Mouse (Mus musculus): ENCODE results near the gene Mdm4. TPM values are rescaled to one million over a fixed set of nuclear protein-coding genes. Genes with fewer than 3 reads are reported as not detected.
"Not testable (repeated sequence)": the region's sequence is repeated elsewhere in the genome, so short reads cannot be mapped to it uniquely, and the experiment has no call there.

Mdm4 gene
- total and polyA plus RNA-seq, 2 experiments from 2014 or later = 13.4 to 42.2 TPM

GRCm38 (mm10) chr1:133032981-133033315 is 2.6 kb upstream of the Mdm4 start:
- WGBS = 26% methylated on average over 5 of the region's 5 CpGs
- TF ChIP-seq EP300 (IDR thresholded peaks at IDR 0.05; ENCODE audit: low read depth) (no peak), CTCF (IDR thresholded peaks at IDR 0.05; ENCODE audit: low read depth) (no peak)
- peak overlapping the region; percentile 51 for H3K4me2 ChIP-seq (ENCODE audit: low read depth, low read length)
- H3K27ac ChIP-seq (ENCODE audit: low read depth) = peak overlapping the region; percentile 52
- no peak for ATAC-seq (ENCODE audit: insufficient read depth, low read depth)
- no peak for DNase-seq (ENCODE audit: low spot score)
- H3K4me1 ChIP-seq (ENCODE audit: control insufficient read depth, insufficient read depth) = no peaks in the 10 kb centered on the region
- H3K36me3 ChIP-seq (replicated peaks; ENCODE audit: control insufficient read depth, insufficient read depth, low read length) = no peaks in the 10 kb centered on the region
- no peak overlapping the region for H3K9ac ChIP-seq (replicated peaks; ENCODE audit: low read depth, low read length)
- H3K4me3 ChIP-seq (ENCODE audit: low read depth, low read length) = peak overlapping the region; percentile 54
- no peaks in the 10 kb centered on the region for H3K27me3 ChIP-seq (ENCODE audit: control insufficient read depth, insufficient read depth, low read length)
- H3K9me3 ChIP-seq (replicated peaks; ENCODE audit: control insufficient read depth, low read length) = no peaks in the 10 kb centered on the region

DNA sequence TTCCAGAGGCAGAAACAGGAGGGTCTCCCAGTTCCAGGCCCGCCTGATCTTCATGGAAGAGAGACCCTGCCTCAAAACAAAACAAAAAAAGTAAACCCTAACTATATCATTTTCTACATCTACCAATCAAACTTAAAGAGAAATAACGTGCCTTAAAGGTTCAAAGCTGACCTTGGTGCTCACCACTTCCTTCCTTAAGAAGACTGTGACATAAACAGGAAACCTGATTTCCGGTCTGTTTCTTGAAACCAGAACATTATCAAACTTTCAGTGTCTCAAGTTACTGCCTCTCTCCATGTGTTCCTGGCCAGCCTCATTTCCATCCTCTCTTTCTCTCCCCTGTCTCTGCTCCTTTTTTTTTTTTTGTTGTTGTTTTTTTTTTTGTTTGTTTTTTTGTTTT is 617 bp downstream of the Mdm4 start:
- H3K4me3 ChIP-seq (ENCODE audit: low read depth, low read length) = no peak overlapping the region
- H3K27me3 ChIP-seq (ENCODE audit: control insufficient read depth, insufficient read depth, low read length) = no peaks in the 10 kb centered on the region
- no peak overlapping the region for H3K4me2 ChIP-seq (ENCODE audit: low read depth, low read length)
- no peaks in the 10 kb centered on the region for H3K36me3 ChIP-seq (replicated peaks; ENCODE audit: control insufficient read depth, insufficient read depth, low read length)
- no peaks in the 10 kb centered on the region for H3K4me1 ChIP-seq (ENCODE audit: control insufficient read depth, insufficient read depth)
- no peak for DNase-seq (ENCODE audit: low spot score)
- no peaks in the 10 kb centered on the region for H3K9me3 ChIP-seq (replicated peaks; ENCODE audit: control insufficient read depth, low read length)
- no peak for TF ChIP-seq CTCF (IDR thresholded peaks at IDR 0.05; ENCODE audit: low read depth)
- no peak for TF ChIP-seq EP300 (IDR thresholded peaks at IDR 0.05; ENCODE audit: low read depth)
- no peak for ATAC-seq (ENCODE audit: insufficient read depth, low read depth)
- 64% methylated on average over 3 of the region's 3 CpGs for WGBS
- no peak overlapping the region for H3K9ac ChIP-seq (replicated peaks; ENCODE audit: low read depth, low read length)
- H3K27ac ChIP-seq (ENCODE audit: low read depth) = no peak overlapping the region

DNA sequence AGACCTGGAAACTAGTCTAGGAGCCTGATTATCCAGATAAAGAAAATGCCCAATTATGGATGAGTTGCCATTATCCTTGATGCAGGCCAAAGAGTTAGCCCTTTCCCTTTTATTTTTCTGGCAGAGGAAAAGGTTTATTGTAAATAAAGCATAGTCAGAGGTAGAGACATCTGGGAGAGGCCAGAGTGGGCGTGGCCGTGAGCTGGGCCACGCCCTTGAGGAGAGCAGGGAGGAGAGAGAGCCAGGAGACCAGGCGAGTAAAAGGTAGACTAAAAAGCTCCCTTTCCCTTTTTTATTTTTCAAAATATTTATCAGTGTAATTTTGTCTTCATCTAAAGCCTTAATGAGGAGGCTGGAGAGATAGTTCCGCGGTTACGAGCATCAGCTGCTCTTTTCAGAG is 2.4 kb downstream of the Mdm4 start:
- no peak overlapping the region for H3K4me3 ChIP-seq (ENCODE audit: low read depth, low read length)
- H3K36me3 ChIP-seq (replicated peaks; ENCODE audit: control insufficient read depth, insufficient read depth, low read length) = no peaks in the 10 kb centered on the region
- no peaks in the 10 kb centered on the region for H3K27me3 ChIP-seq (ENCODE audit: control insufficient read depth, insufficient read depth, low read length)
- TF ChIP-seq EP300 (IDR thresholded peaks at IDR 0.05; ENCODE audit: low read depth) = no peak
- no peak for TF ChIP-seq CTCF (IDR thresholded peaks at IDR 0.05; ENCODE audit: low read depth)
- WGBS = 47% methylated on average over 7 of the region's 7 CpGs
- no peak overlapping the region for H3K9ac ChIP-seq (replicated peaks; ENCODE audit: low read depth, low read length)
- no peak overlapping the region for H3K27ac ChIP-seq (ENCODE audit: low read depth)
- H3K4me2 ChIP-seq (ENCODE audit: low read depth, low read length) = no peak overlapping the region
- peaks cover 7% of the 10 kb centered on the region; the same call in 1 of the 2 replicates for H3K4me1 ChIP-seq (ENCODE audit: control insufficient read depth, insufficient read depth)
- H3K9me3 ChIP-seq (replicated peaks; ENCODE audit: control insufficient read depth, low read length) = no peaks in the 10 kb centered on the region
- ATAC-seq (ENCODE audit: insufficient read depth, low read depth) (no peak), DNase-seq (ENCODE audit: low spot score) (no peak)

DNA sequence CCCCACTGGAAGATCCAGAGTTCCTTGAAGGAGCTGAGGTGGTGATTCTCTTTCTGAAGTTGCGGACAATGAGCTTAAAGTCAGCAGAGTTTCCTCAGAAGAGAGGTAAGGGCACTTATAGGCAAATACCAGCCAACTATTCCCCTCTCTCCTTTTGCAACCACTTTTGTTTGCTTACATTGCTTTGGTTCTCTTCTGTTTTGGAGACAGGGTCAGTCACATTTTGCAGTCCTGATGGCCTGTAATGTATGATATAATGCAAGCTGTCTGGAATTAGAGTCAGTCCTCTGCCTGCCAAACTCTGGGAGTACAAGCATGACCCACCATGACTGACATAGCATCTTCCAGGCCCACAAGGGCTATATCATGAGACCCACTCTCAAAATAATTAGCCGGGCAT is 3.2 kb downstream of the Mdm4 start:
- Histone ChIP-seq H3K27ac (ENCODE audit: low read depth) (no peak overlapping the region), H3K9ac (replicated peaks; ENCODE audit: low read depth, low read length) (no peak overlapping the region), H3K4me1 (ENCODE audit: control insufficient read depth, insufficient read depth) (peaks cover 7% of the 10 kb centered on the region; the same call in 1 of the 2 replicates), H3K4me3 (ENCODE audit: low read depth, low read length) (no peak overlapping the region), H3K27me3 (ENCODE audit: control insufficient read depth, insufficient read depth, low read length) (no peaks in the 10 kb centered on the region), H3K36me3 (replicated peaks; ENCODE audit: control insufficient read depth, insufficient read depth, low read length) (no peaks in the 10 kb centered on the region), H3K9me3 (replicated peaks; ENCODE audit: control insufficient read depth, low read length) (no peaks in the 10 kb centered on the region), H3K4me2 (ENCODE audit: low read depth, low read length) (no peak overlapping the region)
- ATAC-seq (ENCODE audit: insufficient read depth, low read depth) (no peak), DNase-seq (ENCODE audit: low spot score) (no peak)
- WGBS = 87% methylated on average over 2 of the region's 2 CpGs
- TF ChIP-seq CTCF (IDR thresholded peaks at IDR 0.05; ENCODE audit: low read depth) (no peak), EP300 (IDR thresholded peaks at IDR 0.05; ENCODE audit: low read depth) (no peak)

- not testable (repeated sequence) for H3K36me3 ChIP-seq (replicated peaks; ENCODE audit: control insufficient read depth, insufficient read depth, low read length); H3K27me3 ChIP-seq (ENCODE audit: control insufficient read depth, insufficient read depth, low read length); ATAC-seq (ENCODE audit: insufficient read depth, low read depth); H3K9me3 ChIP-seq (replicated peaks; ENCODE audit: control insufficient read depth, low read length); H3K4me1 ChIP-seq (ENCODE audit: control insufficient read depth, insufficient read depth); DNase-seq (ENCODE audit: low spot score)
- H3K4me2 ChIP-seq (ENCODE audit: low read depth, low read length) = peak overlapping the region; percentile 72
- peak overlapping the region; percentile 96; the same call in 1 of the 2 replicates for H3K9ac ChIP-seq (replicated peaks; ENCODE audit: low read depth, low read length)
- H3K4me3 ChIP-seq (ENCODE audit: low read depth, low read length) = peak overlapping the region; percentile 95
- 21% methylated on average over 22 of the region's 23 CpGs for WGBS
- peak overlapping the region; percentile 92 for H3K27ac ChIP-seq (ENCODE audit: low read depth)
These were observed 4.6 kb downstream of the Mdm4 start for GRCm38 (mm10) chr1:133025796-133026190.

DNA sequence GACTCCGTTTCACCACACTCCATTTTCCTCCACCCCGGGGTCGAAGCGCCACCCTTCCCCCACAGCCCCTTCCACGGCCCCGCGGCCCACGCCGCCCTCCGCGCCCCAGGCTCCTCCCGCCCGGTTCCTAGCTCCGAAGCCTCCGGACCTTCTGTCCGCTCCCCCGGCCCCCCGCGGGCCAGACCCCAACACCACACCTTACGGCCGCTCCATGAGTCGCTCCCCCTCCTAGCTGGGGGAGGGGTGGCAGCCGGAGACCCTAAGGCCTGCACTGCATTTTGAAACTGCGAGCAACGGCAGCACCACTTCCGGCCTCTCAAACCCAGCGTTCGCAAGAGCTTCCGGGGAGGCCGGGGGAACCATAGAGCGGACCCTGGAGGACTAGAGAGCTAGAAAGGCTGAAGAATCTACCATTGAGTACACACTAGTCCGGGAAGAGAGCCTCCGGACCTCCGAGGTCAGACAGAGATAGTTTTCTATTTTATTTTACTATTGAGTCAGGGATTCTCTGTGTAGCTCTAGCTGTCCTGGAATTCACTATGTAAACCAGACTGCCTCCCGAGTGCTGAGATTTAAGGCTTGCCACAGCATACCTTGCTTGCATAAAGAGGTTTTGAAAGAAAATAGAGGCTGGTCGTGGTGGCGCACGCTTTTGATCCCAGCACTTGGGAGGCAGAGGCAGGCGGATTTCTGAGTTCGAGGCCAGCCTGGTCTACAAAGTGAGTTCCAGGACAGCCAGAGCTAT is 5.1 kb downstream of the Mdm4 start:
- H3K27me3 ChIP-seq (ENCODE audit: control insufficient read depth, insufficient read depth, low read length) = no peaks in the 10 kb centered on the region
- peak overlapping the region; percentile 92 for H3K27ac ChIP-seq (ENCODE audit: low read depth)
- peaks cover 7% of the 10 kb centered on the region; the same call in 1 of the 2 replicates for H3K4me1 ChIP-seq (ENCODE audit: control insufficient read depth, insufficient read depth)
- H3K36me3 ChIP-seq (replicated peaks; ENCODE audit: control insufficient read depth, insufficient read depth, low read length) = no peaks in the 10 kb centered on the region
- ATAC-seq (ENCODE audit: insufficient read depth, low read depth) = peak; percentile 97
- no peaks in the 10 kb centered on the region for H3K9me3 ChIP-seq (replicated peaks; ENCODE audit: control insufficient read depth, low read length)
- H3K4me2 ChIP-seq (ENCODE audit: low read depth, low read length) = peak overlapping the region; percentile 72
- H3K9ac ChIP-seq (replicated peaks; ENCODE audit: low read depth, low read length) = peak overlapping the region; percentile 96
- DNase-seq (ENCODE audit: low spot score) = peak; percentile 96
- WGBS = under 1% methylated on average over 40 of the region's 40 CpGs
- H3K4me3 ChIP-seq (ENCODE audit: low read depth, low read length) = peak overlapping the region; percentile 95
- TF ChIP-seq EP300 (IDR thresholded peaks at IDR 0.05; ENCODE audit: low read depth) (peak; percentile 48; the same call in 1 of the 2 replicates), CTCF (IDR thresholded peaks at IDR 0.05; ENCODE audit: low read depth) (no peak)
